Mouse (Mus musculus) neural tube, embryonic 10.5 days (tissue): ENCODE measurements at regions not wholly inside any gene's neighbourhood (a gene's known extent, or its start where the extent isn't known, plus 50 kb on each side); places are given as distances from the start of the nearest gene placed in this dataset.

Experiments
- DNase-seq: peaks from one replicate; pipeline ENCODE4 v3.0.0-alpha.2; 2017; ENCODE audit warnings: low spot score; ENCODE audit errors: extremely low spot score

DNA sequence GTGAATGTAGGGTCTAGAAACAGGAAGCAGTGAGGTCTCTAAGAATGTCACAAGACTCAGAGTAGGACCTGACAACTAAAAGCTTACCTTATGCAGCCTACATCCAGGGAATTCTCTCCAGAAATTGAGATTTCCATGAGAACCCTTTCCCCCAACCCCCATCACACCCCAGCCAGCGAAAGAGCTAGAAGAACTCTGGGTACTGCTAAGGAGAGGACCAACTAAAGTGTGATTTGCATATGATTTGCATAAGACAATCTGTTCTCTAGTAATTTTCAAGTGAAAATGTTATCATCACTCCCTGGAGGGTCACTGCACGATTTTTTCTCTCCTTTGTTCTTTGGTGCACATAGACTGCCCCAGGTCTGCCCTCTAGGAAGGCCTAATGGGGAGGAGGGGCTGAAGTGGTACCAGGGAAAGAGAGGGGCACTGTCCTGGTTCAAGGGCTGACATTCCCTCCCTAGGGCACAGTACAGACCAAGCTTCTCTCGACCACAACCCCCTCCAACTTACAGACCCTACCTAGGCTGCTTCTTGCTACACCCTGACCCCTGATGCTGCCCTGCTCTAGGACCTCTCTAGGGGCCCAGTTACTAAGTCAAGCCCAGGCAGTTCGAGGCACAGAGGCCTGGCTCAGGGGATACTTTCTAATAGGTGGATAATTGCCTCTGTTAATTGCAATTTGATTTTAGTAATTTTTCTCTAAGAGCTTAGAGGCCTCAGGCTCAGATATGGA lies 77.4 kb upstream of the Pja1 start:
- no peak for DNase-seq

- DNase-seq, result no peak
Measured at GRCm38 (mm10) chrX:99544410-99544809, 73.3 kb upstream of the Pja1 start.

GRCm38 (mm10) chrX:99541916-99542315 lies 70.8 kb upstream of the Pja1 start:
- DNase-seq, result no peak

- DNase-seq, result no peak
Measured at GRCm38 (mm10) chrX:99540087-99540576, 69.1 kb upstream of the Pja1 start.

- DNase-seq, result no peak
Measured at GRCm38 (mm10) chrX:99539684-99540083, 68.6 kb upstream of the Pja1 start.

- no peak for DNase-seq
Measured at GRCm38 (mm10) chrX:99537814-99538213, 66.7 kb upstream of the Pja1 start.

- DNase-seq, result no peak
Measured at GRCm38 (mm10) chrX:99534922-99535321, 63.8 kb upstream of the Pja1 start.

DNA sequence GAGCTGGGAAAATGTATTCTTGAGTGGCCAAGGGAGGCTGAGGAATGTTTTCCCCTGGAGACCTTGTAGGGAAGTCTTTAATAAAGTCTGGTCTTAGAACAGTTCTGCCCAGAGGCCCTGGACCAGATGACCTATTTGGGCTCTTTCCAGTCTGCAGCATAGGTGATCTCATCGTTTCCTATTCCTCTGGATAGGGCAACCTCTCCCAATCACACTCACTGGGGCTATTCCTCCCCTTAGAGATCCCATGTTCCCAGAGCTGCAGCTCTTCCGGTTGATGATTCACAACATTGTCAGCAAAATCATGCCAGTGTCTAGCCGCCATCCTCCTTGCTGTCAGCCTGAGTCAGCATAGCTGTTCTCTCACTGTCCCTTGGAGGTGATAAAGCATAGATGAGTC lies 60.1 kb upstream of the Pja1 start:
- no peak for DNase-seq

DNA sequence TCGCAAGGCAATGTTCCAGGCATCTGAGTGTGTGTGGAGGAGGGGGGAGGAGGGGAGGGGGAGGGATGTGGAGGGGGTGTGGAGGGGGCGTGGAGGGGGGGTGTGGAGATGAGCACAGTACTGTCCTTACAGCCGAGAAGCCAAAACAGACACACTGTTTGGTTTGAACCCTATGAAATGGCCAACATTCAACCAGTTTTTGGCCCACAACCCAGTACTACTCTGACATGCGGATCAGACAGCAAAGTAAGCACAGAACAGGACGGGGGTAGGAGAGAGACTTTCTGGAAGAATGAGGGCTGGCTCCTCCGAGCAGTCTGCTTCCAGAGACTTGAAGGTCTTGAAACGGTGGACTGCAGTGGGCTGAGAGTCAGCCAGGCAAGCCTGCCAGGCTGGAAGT lies 59.4 kb upstream of the Pja1 start:
- no peak for DNase-seq

GRCm38 (mm10) chrX:99523306-99523705 lies 52.2 kb upstream of the Pja1 start:
- DNase-seq, result no peak

- peak; percentile 68 for DNase-seq
Measured at GRCm38 (mm10) chrX:99522830-99523229, 51.8 kb upstream of the Pja1 start.

GRCm38 (mm10) chrX:99522289-99522688 lies 51.2 kb upstream of the Pja1 start:
- DNase-seq, result peak; percentile 44

GRCm38 (mm10) chrX:99521866-99522265 lies 50.8 kb upstream of the Pja1 start:
- DNase-seq, result no peak
